Mouse (Mus musculus): ENCODE results near the gene Tfap2b.

The Tfap2b gene

GRCm38 (mm10) chr1:19232743-19233142 lies 24.0 kb downstream of the Tfap2b start:
- no peak for DNase-seq (ENCODE audit: low read depth, low spot score)

- no peak for DNase-seq (ENCODE audit: low read depth, low spot score)
Measured at GRCm38 (mm10) chr1:19233857-19234256, 25.1 kb downstream of the Tfap2b start.

- no peak for DNase-seq (ENCODE audit: low read depth, low spot score)
Measured at GRCm38 (mm10) chr1:19234432-19235205, 25.9 kb downstream of the Tfap2b start.

GRCm38 (mm10) chr1:19236051-19236450 lies 27.3 kb downstream of the Tfap2b start:
- DNase-seq (ENCODE audit: low read depth, low spot score): no peak

- no peak for DNase-seq (ENCODE audit: low read depth, low spot score)
Measured at GRCm38 (mm10) chr1:19236591-19236990, 27.9 kb downstream of the Tfap2b start.

GRCm38 (mm10) chr1:19237061-19237460 lies 28.3 kb downstream of the Tfap2b start:
- no peak for DNase-seq (ENCODE audit: low read depth, low spot score)

GRCm38 (mm10) chr1:19237721-19238410 lies 29.2 kb downstream of the Tfap2b start:
- DNase-seq (ENCODE audit: low read depth, low spot score): no peak

GRCm38 (mm10) chr1:19240054-19240453 lies 31.3 kb downstream of the Tfap2b start:
- DNase-seq (ENCODE audit: low read depth, low spot score): no peak

GRCm38 (mm10) chr1:19241316-19241715 lies 32.6 kb downstream of the Tfap2b start:
- DNase-seq (ENCODE audit: low read depth, low spot score): no peak

- DNase-seq (ENCODE audit: low read depth, low spot score): no peak
Measured at GRCm38 (mm10) chr1:19242021-19242420, 33.3 kb downstream of the Tfap2b start.

- DNase-seq (ENCODE audit: low read depth, low spot score): no peak
Measured at GRCm38 (mm10) chr1:19245032-19245431, 36.3 kb downstream of the Tfap2b start.

- DNase-seq (ENCODE audit: low read depth, low spot score): no peak
Measured at GRCm38 (mm10) chr1:19251286-19251685, 42.6 kb downstream of the Tfap2b start.

- no peak for DNase-seq (ENCODE audit: low read depth, low spot score)
Measured at GRCm38 (mm10) chr1:19269596-19269995, 60.9 kb downstream of the Tfap2b start.
